Mouse (Mus musculus): ENCODE measurements around the gene Tbcc.

- TF ChIP-seq CTCF (conservative IDR thresholded peaks at IDR 0.05; ENCODE audit: insufficient read depth, insufficient read length, low read depth, low read length) (no peak), POLR2A (IDR thresholded peaks at IDR 0.05; ENCODE audit: low read depth, low read length) (no peak)
Observed at GRCm38 (mm10) chr17:46858749-46859444, 31.6 kb upstream of the Tbcc start.
